Mouse (Mus musculus): ENCODE results near the gene Nudt5. TPM values are rescaled to one million over a fixed set of nuclear protein-coding genes. Genes with fewer than 3 reads are reported as not detected.
A peak's percentile ranks its signal among the peaks of the same experiment; 100 is the strongest.

The Nudt5 gene
- 10 to 100 TPM; 22.2 to 22.7 TPM for total RNA-seq (2021)

DNA sequence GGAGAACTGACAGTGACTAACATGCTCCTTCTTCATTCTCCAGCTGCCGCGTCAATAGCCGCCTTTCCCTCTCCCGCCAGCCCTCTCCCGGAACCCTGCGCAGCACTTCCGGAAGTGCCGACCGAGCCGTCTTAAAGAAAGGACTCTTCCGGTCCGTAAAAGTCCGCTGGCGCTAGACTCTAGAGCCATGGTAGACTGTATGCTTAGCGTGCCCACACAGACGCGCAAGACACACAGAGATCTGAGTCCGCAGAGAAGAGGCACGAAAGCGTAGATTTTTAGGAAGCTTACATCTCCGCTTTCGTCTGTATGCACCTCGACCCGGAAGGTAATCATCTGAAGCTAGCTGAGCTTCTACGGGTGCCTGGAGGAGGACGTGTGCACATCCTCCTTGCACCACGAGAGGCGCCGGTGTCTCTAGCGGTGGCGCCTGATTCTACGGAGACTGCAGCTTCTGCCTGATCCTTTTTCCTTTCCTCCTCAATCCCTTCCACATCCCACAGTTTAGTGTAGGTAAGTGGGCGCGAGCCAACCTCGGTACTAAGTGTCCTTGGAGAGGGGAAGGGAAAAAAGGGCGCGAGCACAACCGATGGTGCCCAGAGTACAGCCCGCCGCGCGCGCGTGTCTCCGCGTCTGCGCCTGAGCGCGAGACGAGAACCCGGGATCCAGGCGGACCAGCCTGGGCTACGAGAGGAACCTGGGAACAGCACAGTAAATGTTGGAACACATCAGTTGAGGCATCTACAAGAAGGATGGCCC lies at the start of gene Nudt5, which contains the start of gene Cdc123:
Nudt5 (plus strand) TSS at position 147 of the 759 bp plus-strand sequence.
Cdc123 (minus strand) TSS at position 292 of the 759 bp plus-strand sequence.
- peak; percentile 75 to 77 for DNase-seq (ENCODE audit: extremely low spot score in 1 of 2, low spot score in 1 of 2)

DNA sequence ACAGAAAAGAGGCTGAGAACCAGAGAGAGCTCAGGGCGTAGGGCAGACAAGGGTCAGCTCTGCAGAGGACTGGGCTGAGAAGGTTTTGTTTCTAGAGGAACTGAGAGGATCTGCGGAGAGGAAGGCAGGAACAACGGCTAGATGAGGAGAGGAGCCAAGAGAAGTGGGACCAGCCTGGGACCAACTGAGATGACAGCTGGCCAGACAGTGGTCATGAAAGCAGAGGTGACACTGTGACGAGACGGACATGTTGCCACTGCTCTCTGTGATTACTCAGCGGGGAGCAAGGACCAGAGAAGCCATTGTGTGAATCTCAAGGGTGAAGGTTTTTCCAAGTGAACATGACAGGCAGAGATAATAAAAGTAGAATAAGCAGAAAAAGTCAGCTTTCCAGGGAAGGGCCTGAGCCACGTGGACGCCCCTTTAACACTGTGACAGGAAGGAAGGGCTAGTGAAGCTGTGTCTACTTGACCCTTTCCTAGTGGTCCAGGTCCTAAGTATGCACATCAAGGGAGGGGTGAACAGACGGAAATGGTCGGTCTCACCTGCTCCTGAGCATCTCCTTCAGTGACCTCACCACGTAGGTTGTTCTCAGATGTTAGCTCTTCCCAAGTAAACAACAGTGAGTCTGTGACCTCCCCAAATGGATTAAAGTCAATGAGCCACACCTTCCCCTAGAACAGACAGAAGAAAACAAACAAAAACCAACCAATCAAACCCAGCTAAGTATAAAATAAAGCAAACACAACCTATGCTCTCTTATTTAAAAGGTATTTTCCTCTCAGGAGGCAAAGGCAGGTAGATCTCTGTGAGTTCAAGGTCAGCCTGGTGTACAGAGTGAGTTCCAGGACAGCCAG lies 46.8 kb upstream of the Nudt5 start:
- no peak for DNase-seq (ENCODE audit: extremely low spot score in 1 of 2, low spot score in 1 of 2)

DNA sequence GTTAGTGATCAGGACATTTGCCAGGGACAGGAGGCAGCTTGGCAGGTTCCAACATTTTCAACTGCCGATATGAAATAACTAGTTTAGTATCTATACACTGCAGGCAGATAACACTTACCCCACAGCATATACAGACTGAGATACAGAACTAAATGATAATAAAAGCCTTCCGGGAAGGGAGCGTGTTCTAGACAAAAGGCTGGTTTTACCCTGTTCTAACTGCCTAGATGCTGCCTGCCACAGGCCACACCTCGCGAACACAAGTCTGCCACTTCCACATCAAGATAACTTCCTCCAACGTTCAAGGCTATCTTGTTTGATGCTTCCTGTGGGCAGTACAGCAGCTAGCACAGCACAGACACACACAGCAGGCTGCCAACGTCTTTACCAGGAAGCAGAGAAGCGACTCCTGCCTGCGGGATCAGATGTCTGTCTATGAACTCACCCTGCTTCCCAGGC lies 43.6 kb upstream of the Nudt5 start:
- no peak for DNase-seq (ENCODE audit: extremely low spot score in 1 of 2, low spot score in 1 of 2)

DNA sequence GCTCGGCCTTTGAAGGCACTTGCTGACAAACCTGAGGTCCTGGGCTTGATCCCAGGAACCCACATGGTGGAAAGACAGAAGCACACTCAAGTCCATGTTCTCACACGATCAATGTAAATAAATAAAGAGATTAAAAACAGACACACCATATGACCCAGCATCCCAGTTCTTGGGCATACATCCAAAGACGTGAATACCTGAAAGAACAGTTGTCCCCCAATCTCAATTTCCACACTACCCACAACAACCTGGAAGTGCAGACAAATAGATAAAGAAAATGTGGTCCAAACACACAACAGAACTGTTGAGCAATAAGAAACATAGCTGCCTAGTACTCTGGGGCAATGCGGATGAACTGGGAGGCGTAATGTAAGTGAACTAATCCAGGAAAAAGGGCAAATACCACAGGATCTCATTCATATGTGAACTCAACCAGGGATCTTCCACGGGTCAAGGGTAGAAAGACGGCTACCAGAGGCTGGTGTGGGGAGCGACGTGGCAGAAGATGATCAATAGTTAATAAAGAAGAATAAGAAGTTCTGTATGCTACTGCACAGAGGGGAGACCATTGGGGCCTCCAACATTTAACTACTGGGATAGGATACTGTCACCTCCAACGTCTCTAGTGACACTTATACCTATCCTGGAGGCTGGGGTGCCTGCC lies 42.8 kb upstream of the Nudt5 start:
- DNase-seq (ENCODE audit: extremely low spot score in 1 of 2, low spot score in 1 of 2): no peak

DNA sequence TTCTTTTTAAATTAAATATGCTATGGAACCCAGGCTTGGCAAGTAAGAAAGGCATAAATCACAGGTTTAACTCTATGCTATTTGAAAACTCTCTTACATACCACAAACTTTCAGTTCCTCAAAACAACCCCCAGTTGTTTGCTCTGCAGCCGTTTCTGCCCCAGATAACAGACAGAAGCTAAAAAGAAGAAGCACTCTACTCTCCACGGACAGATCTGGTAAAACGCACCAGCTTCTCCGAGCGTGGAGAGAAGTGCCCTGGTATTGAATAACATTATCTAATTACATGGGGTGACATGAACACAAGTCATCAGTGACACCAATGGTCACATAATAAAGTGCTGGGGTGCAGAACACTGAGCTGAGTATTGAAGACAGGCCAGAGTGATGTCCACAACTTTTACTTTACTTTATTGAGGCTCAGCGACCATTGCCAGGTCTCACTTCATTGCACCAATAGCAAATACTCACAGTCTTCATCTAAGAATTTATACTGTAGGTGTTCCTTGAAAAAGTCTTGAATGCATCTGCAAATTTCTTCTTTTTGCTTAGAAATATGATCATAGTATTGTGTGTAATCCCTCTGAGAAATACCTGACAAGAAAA lies 40.3 kb upstream of the Nudt5 start:
- no peak for DNase-seq (ENCODE audit: extremely low spot score in 1 of 2, low spot score in 1 of 2)

DNA sequence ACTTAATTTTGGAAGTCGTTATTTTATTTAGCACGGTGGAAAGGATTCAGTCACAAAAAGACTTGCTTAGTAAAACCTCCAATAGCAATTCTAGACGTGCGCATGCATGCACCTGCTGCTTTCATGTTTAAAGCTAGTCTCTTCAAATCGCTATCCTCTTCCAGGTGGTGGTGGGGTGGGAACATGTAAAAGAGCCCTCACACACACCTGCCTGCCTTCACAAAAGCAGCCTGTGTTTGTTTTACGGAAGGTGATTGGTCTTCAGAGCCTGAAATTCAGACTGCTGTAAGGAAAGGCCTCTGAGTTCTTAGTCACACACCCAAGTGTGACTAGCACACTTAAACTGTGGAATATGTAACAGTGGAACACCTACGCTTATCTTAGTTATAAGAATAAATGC lies 39.6 kb upstream of the Nudt5 start:
- no peak for DNase-seq (ENCODE audit: extremely low spot score in 1 of 2, low spot score in 1 of 2)

DNA sequence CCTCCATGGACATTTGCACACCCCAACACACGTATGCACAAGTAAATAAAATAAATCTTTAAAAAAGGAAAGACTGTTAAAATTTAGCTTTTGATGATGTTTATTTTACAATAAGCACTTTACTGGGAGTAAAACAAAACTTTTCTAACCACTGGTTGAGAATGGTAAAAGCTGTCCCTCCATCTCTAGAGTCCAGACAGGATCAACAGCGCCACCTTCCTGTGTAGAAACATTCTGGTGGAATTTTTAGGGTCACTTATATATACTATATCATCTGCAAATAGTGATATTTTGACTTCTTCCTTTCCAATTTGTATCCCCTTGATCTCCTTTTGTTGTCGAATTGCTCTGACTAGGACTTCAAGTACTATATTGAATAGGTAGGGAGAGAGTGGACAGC lies 38.6 kb upstream of the Nudt5 start:
- DNase-seq (ENCODE audit: extremely low spot score in 1 of 2, low spot score in 1 of 2): peak in 1 of 2 experiments; percentile 33

DNA sequence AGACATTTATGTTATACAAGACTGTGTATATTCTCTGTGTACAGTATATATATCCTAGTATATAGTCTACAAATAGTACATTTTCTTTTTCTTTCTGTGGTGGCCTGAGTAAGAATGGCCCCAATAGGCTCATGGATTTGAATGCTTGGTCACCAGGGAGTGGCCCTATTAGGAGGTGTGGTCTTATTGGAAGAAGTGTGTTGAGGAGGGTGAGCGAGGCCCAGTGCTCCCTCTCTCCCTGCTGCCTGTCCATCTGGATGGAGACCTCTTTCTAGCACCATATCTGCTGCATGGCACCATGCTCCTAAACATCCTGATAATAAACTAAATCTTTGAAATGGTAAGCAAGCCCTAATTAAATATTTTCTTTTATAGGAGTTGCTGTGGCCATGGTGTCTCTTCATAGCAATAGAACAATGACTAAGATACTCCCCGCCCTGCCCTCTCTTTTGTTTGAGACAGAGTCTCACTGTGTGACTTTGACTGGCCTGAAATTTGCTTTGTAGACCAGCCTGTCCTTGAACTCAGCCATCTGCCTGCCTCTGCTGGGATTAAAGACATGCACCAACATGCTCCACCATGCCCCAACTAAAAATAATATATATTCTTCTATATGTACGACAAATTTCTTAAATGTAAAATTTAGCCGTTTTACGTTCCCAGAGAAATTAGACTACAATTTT lies 34.6 kb upstream of the Nudt5 start:
- DNase-seq (ENCODE audit: extremely low spot score in 1 of 2, low spot score in 1 of 2): no peak

DNA sequence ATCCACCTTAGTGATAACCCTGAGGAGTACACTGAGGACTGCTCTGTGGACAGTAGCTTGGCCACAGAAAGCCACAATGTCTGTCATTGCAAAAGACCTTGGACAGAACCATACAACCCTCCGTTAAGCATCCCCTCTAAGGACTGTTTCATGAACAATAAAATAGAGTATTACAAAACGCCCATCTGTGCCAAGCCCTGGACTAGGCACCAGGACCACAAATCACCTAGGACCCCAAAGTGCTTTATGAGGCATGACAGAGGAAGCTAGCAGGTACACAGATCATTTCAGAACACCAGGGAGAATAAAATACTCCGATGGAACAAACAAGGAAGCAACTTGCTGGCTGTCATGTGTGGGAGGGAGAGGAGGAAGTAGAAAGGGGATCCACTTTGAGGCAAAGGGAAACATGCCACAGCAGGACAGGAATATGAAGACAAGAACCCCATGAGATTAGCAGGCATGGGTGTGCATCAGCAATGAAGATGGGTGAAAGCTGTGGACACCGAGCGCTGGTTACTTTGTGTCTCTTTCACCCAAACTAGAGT lies 33.5 kb upstream of the Nudt5 start:
- DNase-seq (ENCODE audit: extremely low spot score in 1 of 2, low spot score in 1 of 2): no peak

DNA sequence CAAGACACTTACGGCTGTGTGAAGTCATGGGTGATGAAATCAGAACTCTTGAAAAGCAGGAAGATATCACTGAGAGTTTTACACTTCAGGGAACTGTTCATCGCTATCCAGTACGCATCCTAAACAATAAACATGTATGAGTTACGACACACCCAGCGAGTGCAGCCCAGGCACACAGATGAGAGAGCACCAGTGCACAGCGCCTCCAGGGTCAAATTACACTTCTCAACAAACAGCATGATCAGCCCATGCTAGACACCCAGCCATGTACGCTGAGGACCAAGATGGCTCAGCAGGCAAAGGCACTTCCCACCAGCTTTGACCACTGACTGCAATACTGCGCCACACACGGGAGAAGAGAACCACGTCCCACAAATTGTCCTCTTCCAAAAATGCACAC lies 23.6 kb upstream of the Nudt5 start:
- no peak for DNase-seq (ENCODE audit: extremely low spot score in 1 of 2, low spot score in 1 of 2)

DNA sequence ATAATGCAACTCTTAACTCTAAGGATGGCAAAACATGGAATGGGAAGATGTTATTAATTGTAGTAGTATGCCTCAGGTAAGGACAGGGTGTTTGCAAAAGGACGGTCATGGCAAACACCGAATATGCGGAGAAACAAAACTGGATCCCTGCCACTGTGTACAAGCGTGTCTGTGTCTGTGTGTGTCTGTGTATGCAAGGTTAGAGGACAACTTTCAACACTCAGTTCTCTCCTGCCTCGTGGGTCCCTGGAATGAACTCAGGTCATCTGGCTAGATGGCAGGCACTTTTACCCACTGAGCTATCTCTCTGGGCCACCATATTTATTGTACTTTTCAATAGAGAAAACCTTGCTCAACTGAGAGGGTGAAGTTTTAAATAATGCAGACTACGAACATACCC lies 22.4 kb upstream of the Nudt5 start:
- no peak for DNase-seq (ENCODE audit: extremely low spot score in 1 of 2, low spot score in 1 of 2)

DNA sequence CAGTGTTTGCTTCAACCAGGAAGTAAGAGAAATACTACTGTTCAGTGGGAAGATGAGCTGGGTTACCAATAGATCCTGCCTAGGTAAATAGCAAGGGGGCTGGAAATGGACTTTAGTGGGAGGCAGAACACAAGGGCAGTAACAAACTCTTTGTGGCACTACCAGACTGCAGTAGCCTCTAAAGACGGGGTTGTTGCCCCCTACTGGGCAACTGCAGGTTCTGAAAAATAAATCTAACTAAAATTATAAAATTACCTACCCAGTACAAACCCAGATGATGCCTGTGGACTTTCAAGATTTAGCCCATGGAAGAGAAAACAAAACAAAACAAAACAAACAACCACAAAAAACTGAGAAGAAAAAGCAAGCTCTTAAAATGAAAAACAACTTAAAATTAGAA lies 20.6 kb upstream of the Nudt5 start:
- DNase-seq (ENCODE audit: extremely low spot score in 1 of 2, low spot score in 1 of 2): no peak

DNA sequence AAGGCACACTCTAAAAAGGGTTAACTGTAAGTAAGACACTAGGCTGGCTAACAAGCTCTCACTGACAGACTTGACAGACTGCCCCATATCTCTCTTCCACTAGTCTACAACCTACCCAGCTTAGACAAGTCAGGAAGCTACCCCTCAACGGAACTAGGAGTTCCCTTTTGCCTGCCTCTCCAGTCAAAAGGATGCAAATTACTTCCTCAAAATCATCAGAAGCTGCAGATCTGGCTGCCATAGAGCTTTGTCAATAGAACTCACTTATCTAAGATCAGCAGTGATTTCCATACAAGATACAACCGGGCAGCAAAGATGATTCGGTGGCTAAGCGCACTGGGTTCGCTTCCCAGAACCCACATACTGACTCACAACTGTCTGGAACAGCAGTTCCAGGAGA lies 20.1 kb upstream of the Nudt5 start:
- DNase-seq (ENCODE audit: extremely low spot score in 1 of 2, low spot score in 1 of 2): no peak

DNA sequence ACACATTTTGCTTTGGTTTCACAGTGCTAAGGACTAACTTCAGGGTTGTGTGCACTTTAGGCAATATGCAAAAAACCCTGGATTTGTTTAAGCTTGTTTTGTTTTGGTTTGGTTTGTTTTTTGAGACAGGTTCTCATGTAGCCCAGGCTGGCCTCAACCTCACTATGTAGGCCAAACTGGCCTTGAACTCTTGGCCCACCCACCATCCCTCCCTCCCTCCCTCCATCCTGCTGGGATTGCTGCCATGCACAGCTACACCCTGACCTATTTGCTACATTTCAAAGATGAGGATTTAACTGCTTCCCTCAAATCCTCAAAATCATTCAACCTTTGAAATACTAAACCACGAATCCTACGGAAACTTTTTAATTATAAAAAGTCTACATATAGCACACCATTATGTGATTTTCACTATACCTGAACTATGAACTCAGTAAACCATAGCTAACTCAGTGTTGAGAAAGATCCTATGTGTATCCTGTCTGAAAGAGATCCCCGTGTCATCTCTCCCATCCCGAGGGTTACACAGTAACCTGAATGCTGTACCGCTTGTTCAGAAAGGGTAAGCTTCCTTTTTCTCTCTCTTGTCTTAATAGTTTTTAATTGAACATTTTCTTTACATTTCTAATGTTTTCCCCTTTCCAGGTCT lies 19.4 kb upstream of the Nudt5 start:
- no peak for DNase-seq (ENCODE audit: extremely low spot score in 1 of 2, low spot score in 1 of 2)

DNA sequence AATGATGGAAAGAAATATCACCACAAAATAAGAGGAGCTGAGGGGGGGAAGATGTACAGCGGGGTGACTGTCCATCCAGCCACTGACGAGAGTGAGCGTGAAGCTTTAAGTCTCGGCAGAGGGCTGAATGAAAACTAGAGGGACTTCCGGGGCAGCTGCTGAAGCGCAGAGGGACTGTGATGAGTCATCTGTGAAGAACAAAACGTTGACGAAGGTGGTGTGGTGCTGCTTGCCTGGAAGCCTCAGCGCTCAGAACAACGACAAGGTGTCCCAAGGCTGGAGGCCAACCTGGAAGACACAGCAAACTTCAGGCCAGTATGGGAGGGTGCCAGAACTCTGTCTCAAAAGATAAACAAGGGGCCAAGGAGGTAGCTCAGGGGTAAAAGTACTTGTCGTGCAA lies 4.0 kb upstream of the Nudt5 start:
- no peak for DNase-seq (ENCODE audit: extremely low spot score in 1 of 2, low spot score in 1 of 2)

DNA sequence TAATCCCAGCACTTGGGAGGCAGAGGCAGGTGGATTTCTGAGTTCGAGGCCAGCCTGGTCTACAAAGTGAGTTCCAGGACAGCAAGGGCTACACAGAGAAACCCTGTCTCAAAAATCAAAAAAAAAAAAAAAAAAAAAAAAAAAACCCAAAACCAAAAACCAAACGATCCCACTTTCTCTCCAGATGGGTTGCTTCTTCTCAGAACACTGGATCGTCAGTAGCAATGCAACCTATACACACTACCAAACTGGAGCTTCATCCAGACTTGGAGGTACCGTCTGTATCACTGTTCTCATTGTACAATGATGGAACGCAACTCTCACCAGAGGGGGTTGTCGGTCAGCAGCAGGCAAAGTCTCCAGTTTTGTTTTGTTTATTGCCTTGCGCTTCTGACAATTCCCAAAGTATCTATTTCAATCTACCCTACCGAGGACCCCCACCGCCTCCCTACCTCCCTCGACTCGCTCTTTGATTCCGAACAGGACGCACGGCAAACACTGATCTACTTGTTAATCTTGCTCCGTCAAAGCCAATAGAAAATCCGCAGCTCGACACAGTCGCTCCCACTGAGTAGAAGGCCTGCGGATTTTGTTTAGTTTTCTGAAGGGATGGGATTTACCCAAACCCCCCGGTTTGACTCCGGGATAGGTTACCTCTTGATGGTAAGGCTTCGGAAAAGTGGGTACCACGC lies 492 bp upstream of the Nudt5 start:
- no peak for DNase-seq (ENCODE audit: extremely low spot score in 1 of 2, low spot score in 1 of 2)

DNA sequence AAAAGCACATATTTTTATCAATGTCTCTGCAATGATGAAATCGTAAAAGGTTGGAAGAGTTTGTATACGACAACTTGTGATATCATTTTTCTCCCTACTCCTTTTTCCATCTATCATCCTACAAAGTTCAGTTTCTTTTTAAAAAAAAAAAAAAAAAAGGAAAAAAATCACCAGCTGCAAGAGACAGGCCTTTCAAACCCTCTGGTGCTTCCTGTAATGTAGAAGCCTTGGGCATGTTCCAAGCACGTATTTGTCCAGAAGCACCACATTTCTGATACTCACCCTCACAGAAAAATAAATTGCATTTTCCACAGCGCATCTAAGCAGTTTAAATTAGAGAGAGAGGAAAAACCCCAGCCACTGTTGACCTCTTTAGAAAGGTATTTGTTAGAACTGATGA lies 1.0 kb downstream of the Nudt5 start:
- DNase-seq (ENCODE audit: extremely low spot score in 1 of 2, low spot score in 1 of 2): no peak

DNA sequence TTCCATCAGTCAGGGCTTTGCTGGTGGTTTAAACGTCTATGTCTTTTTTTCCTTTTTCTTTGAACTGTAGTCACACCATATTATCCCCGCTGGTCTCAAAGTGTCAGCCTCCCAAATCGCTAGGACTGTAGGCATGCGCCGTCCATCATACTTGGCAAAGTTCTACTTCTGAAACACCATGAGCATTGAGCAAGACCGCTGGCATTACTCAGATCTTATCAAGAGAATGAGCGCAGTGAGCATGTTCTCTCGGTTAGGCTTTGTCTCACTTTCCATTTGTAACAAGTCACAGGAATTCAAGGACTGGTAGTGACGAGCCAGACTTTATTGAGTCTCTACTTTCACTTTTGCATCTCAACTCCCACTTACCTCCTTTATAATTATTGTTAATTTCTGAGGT lies 6.3 kb downstream of the Nudt5 start:
- no peak for DNase-seq (ENCODE audit: extremely low spot score in 1 of 2, low spot score in 1 of 2)

DNA sequence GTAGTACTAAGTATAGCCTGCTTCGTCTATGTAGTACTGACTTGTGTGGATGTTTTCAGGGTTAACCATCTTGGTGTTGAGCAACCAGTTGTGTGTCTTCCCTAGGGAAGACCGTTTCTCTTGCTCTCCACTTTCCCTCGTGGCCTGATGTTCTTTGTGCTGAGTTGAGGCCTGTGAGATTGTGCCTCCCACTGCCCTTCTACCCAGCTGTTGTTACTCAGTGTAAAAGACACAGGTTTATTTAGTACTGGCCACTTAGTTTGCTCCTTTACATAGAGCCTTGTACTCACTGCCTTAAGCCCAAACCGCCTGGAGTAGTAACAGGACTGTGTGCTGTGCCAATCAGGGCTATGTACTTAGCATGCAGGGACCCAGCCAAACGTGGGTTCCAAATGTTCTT lies 7.0 kb downstream of the Nudt5 start:
- no peak for DNase-seq (ENCODE audit: extremely low spot score in 1 of 2, low spot score in 1 of 2)

Measured in layer of hippocampus, postnatal 25 days (tissue).